Comparison of ENCODE assay signal across 39 mouse cellular contexts in genomic region chr1:161151098-161151497, GRCm38 (mm10). TPM values are rescaled to one million over a fixed set of nuclear protein-coding genes. Genes with fewer than 3 reads are reported as not detected.
A peak's percentile ranks its signal among the peaks of the same experiment; 100 is the strongest.
DNase-seq lines count a peak whose midpoint lies in the region; ATAC-seq and TF ChIP-seq lines count a peak whose summit lies in the region.
"Had no signal": no experiment of that assay in that cellular context is flagged by ENCODE, and none has a peak within 500 bp of the region (broad histone marks: within the 10 kb centered on the region; RNA-seq: fewer than 3 reads in every experiment).

No protein-coding gene starts in this region.

- DNase-seq in liver, adult 2 months (ENCODE audit: extremely low read depth, low read depth, low spot score): peak; percentile 48
- peak; percentile 54 for DNase-seq in MN1 (ENCODE audit: low spot score)
- DNase-seq in hindbrain, postnatal 0 days (ENCODE audit: low spot score): no peak
- DNase-seq in kidney, postnatal 4 days: no peak
- DNase-seq: adrenal gland, postnatal 25 days; cerebellum, adult 18-20 months; cerebellum, postnatal 10 days; gastrocnemius, postnatal 25 days; heart, adult 18-20 months; heart, postnatal 4 days; kidney, postnatal 10 days; liver, embryonic 13.5 days; lung, adult 2 months; thymus, postnatal 14 days had no signal

- no peak for TF ChIP-seq EP300 in ES-Bruce4 (IDR thresholded peaks at IDR 0.05; ENCODE audit: insufficient read depth, low read depth, low read length)

- H3K9me3 ChIP-seq in liver, embryonic 12.5 days (replicated peaks): no peaks in the 10 kb centered on the region
- H3K9me3 ChIP-seq in ES-Bruce4 (replicated peaks; ENCODE audit: control insufficient read depth, insufficient read depth, low read length, poor library complexity, severe bottlenecking): no peaks in the 10 kb centered on the region
- H3K9me3 ChIP-seq in heart, embryonic 11.5 days (replicated peaks; ENCODE audit: control insufficient read depth, low read length): no peaks in the 10 kb centered on the region
- H3K9me3 ChIP-seq in hindbrain, postnatal 0 days (ENCODE audit: low read length): no peaks in the 10 kb centered on the region
- H3K9me3 ChIP-seq: embryonic facial prominence, embryonic 13.5 days; forebrain, embryonic 10.5 days; heart, embryonic 12.5 days; limb, embryonic 12.5 days; liver, embryonic 13.5 days; midbrain, embryonic 12.5 days; neural tube, embryonic 13.5 days; stomach, embryonic 15.5 days had no signal

- no peaks in the 10 kb centered on the region for H3K27me3 ChIP-seq in liver, adult 2 months (ENCODE audit: control insufficient read depth, insufficient read depth, low read length)
- no peaks in the 10 kb centered on the region for H3K27me3 ChIP-seq in liver, embryonic 12.5 days (replicated peaks)
- no peaks in the 10 kb centered on the region for H3K27me3 ChIP-seq in ES-Bruce4 (ENCODE audit: control insufficient read depth, insufficient read depth, low read length, poor library complexity, severe bottlenecking)
- no peaks in the 10 kb centered on the region for H3K27me3 ChIP-seq in heart, embryonic 11.5 days (ENCODE audit: control insufficient read depth, insufficient read depth, low read length)
- no peaks in the 10 kb centered on the region for H3K27me3 ChIP-seq in hindbrain, postnatal 0 days (ENCODE audit: insufficient read depth, low read length)
- H3K27me3 ChIP-seq: embryonic facial prominence, embryonic 13.5 days; heart, embryonic 12.5 days; limb, embryonic 12.5 days; liver, embryonic 13.5 days; midbrain, embryonic 12.5 days; neural tube, embryonic 13.5 days; stomach, embryonic 15.5 days had no signal

- H3K4me3 ChIP-seq in liver, adult 2 months (ENCODE audit: insufficient read depth, low read depth, low read length): no peak overlapping the region
- H3K4me3 ChIP-seq in liver, embryonic 12.5 days: no peak overlapping the region
- peak overlapping the region; percentile 17 for H3K4me3 ChIP-seq in ES-Bruce4 (ENCODE audit: low read depth, low read length)
- H3K4me3 ChIP-seq in heart, embryonic 11.5 days (ENCODE audit: low read depth, low read length): no peak overlapping the region
- H3K4me3 ChIP-seq in hindbrain, postnatal 0 days (ENCODE audit: low read length): no peak overlapping the region
- H3K4me3 ChIP-seq: embryonic facial prominence, embryonic 13.5 days; forebrain, embryonic 10.5 days; heart, embryonic 12.5 days; left cerebral cortex, adult 2 months; limb, embryonic 12.5 days; liver, embryonic 13.5 days; megakaryocyte, embryonic 14.5 days; midbrain, embryonic 12.5 days; neural tube, embryonic 13.5 days; stomach, embryonic 15.5 days had no signal

- no peaks in the 10 kb centered on the region; the same call in 1 of the 2 replicates for H3K4me1 ChIP-seq in liver, adult 2 months (ENCODE audit: control insufficient read depth, insufficient read depth, low read length)
- H3K4me1 ChIP-seq in liver, embryonic 12.5 days: no peaks in the 10 kb centered on the region; the same call in 1 of the 2 replicates
- H3K4me1 ChIP-seq in ES-Bruce4 (ENCODE audit: control insufficient read depth, insufficient read depth, low read length): peaks cover 2% of the 10 kb centered on the region
- H3K4me1 ChIP-seq in heart, embryonic 11.5 days (ENCODE audit: control insufficient read depth, insufficient read depth, low read length): no peaks in the 10 kb centered on the region
- H3K4me1 ChIP-seq in hindbrain, postnatal 0 days (ENCODE audit: insufficient read depth, low read length): no peaks in the 10 kb centered on the region
- H3K4me1 ChIP-seq: embryonic facial prominence, embryonic 13.5 days; heart, embryonic 12.5 days; limb, embryonic 12.5 days; megakaryocyte, embryonic 14.5 days; midbrain, embryonic 12.5 days; neural tube, embryonic 13.5 days; stomach, embryonic 15.5 days had no signal

- H3K9ac ChIP-seq in liver, adult 2 months (ENCODE audit: low read depth, low read length): no peak overlapping the region
- H3K9ac ChIP-seq in liver, embryonic 12.5 days: no peak overlapping the region
- H3K9ac ChIP-seq in ES-Bruce4 (ENCODE audit: low read depth, poor library complexity, severe bottlenecking): peak overlapping the region; percentile 42
- no peak overlapping the region for H3K9ac ChIP-seq in heart, embryonic 11.5 days (ENCODE audit: low read depth, low read length)
- H3K9ac ChIP-seq in hindbrain, postnatal 0 days (replicated peaks; ENCODE audit: low read length): no peak overlapping the region
- H3K9ac ChIP-seq: embryonic facial prominence, embryonic 13.5 days; heart, embryonic 12.5 days; hindbrain, embryonic 14.5 days; limb, embryonic 12.5 days; liver, embryonic 13.5 days; midbrain, embryonic 12.5 days; neural tube, embryonic 13.5 days; stomach, embryonic 15.5 days had no signal

- TF ChIP-seq POLR2A in liver, adult 2 months (IDR thresholded peaks at IDR 0.05; ENCODE audit: extremely low read depth, insufficient read depth, low read length): no peak
- TF ChIP-seq POLR2A in ES-Bruce4 (IDR thresholded peaks at IDR 0.05; ENCODE audit: insufficient read depth, low read length): no peak

- ATAC-seq in liver, embryonic 12.5 days: no peak
- 0 out of 2 replicates have a peak, but pooled peaks have one; percentile 26 for ATAC-seq in megakaryocyte progenitor cell, adult 5-6 weeks (replicated peaks; ENCODE audit: poor library complexity)
- ATAC-seq in heart, embryonic 11.5 days (replicated peaks; ENCODE audit: insufficient number of reproducible peaks, low FRiP score, low TSS enrichment): no peak
- ATAC-seq in hindbrain, postnatal 0 days: no peak

- 37% methylated on average over 6 of the region's 6 CpGs for WGBS in liver, adult 2 months
- 66% methylated on average over 6 of the region's 6 CpGs for WGBS in liver, embryonic 12.5 days (ENCODE audit: insufficient replicate concordance)
- 72% methylated on average over 6 of the region's 6 CpGs for WGBS in heart, embryonic 11.5 days (ENCODE audit: insufficient replicate concordance)
- 70% methylated on average over 6 of the region's 6 CpGs for WGBS in hindbrain, postnatal 0 days

- no peak overlapping the region for H3K4me2 ChIP-seq in liver, embryonic 12.5 days
- H3K4me2 ChIP-seq in heart, embryonic 11.5 days: no peak overlapping the region
- H3K4me2 ChIP-seq in hindbrain, postnatal 0 days (ENCODE audit: low read depth, low read length): no peak overlapping the region
- H3K4me2 ChIP-seq: embryonic facial prominence, embryonic 13.5 days; heart, embryonic 12.5 days; hindbrain, embryonic 14.5 days; limb, embryonic 12.5 days; liver, embryonic 13.5 days; midbrain, embryonic 12.5 days; neural tube, embryonic 13.5 days; stomach, embryonic 15.5 days had no signal

- no peak for TF ChIP-seq CTCF in liver, adult 2 months (IDR thresholded peaks at IDR 0.05; ENCODE audit: low read depth, low read length)
- TF ChIP-seq CTCF in ES-Bruce4 (IDR thresholded peaks at IDR 0.05; ENCODE audit: low read depth, low read length): no peak
- TF ChIP-seq CTCF in hindbrain, postnatal 0 days (IDR thresholded peaks at IDR 0.05; ENCODE audit: low read depth): no peak

- H3K79me2 ChIP-seq in liver, adult 2 months (ENCODE audit: control insufficient read depth, insufficient read depth, low read length): no peaks in the 10 kb centered on the region

- no peaks in the 10 kb centered on the region for H3K36me3 ChIP-seq in liver, adult 2 months (ENCODE audit: control insufficient read depth, insufficient read depth, low read length)
- H3K36me3 ChIP-seq in liver, embryonic 12.5 days: no peaks in the 10 kb centered on the region
- H3K36me3 ChIP-seq in ES-Bruce4 (ENCODE audit: control insufficient read depth, insufficient read depth, low read length, poor library complexity, severe bottlenecking): no peaks in the 10 kb centered on the region
- no peaks in the 10 kb centered on the region for H3K36me3 ChIP-seq in heart, embryonic 11.5 days (ENCODE audit: control insufficient read depth, insufficient read depth, low read length)
- H3K36me3 ChIP-seq in hindbrain, postnatal 0 days (ENCODE audit: insufficient read depth, low read length): no peaks in the 10 kb centered on the region
- H3K36me3 ChIP-seq: embryonic facial prominence, embryonic 13.5 days; forebrain, embryonic 10.5 days; heart, embryonic 12.5 days; limb, embryonic 12.5 days; liver, embryonic 13.5 days; midbrain, embryonic 12.5 days; neural tube, embryonic 13.5 days; stomach, embryonic 15.5 days had no signal

- no peak overlapping the region for H3K27ac ChIP-seq in liver, adult 2 months (replicated peaks; ENCODE audit: insufficient read depth, low read depth, low read length)
- H3K27ac ChIP-seq in liver, embryonic 12.5 days: no peak overlapping the region
- peak overlapping the region; percentile 3; the same call in 1 of the 2 replicates for H3K27ac ChIP-seq in ES-Bruce4 (ENCODE audit: insufficient read depth, low read length)
- H3K27ac ChIP-seq in heart, embryonic 11.5 days (ENCODE audit: low read depth, low read length): no peak overlapping the region
- no peak overlapping the region for H3K27ac ChIP-seq in hindbrain, postnatal 0 days
- H3K27ac ChIP-seq: embryonic facial prominence, embryonic 13.5 days; forebrain, embryonic 10.5 days; hindbrain, embryonic 14.5 days; left cerebral cortex, adult 2 months; limb, embryonic 12.5 days; liver, embryonic 13.5 days; midbrain, embryonic 12.5 days; neural tube, embryonic 13.5 days; stomach, embryonic 15.5 days had no signal

RNA-seq across cellular contexts. Expression of gene Tex50, which starts 8.0 kb away (rescaled TPM):
- not detected in 2 replicates for total RNA-seq in liver, adult 2 months (2014; rRNA removed)
- polyA plus RNA-seq in liver, adult 2 months (2012; rRNA removed): 0.07 TPM in 1 of 2 replicates, not detected in the other
- not detected in 2 replicates for polyA plus RNA-seq in liver, embryonic 12.5 days (2016; fragmentation: Nextera tagmentation; extraction: Ambion mirVana)
- 0.64 TPM in 1 of 2 replicates, not detected in the other for polyA plus RNA-seq in ES-Bruce4 (2011; ENCODE audit: insufficient read depth, insufficient read length, low read depth, missing spikeins)
- not detected in 2 replicates for total RNA-seq in megakaryocyte progenitor cell, adult 5-6 weeks (2015)
- not detected in 2 replicates for total RNA-seq in megakaryocyte progenitor cell, adult 5-6 weeks (2017)
- polyA plus RNA-seq in heart, embryonic 11.5 days (2014; fragmentation: Nextera tagmentation; extraction: Ambion mirVana): 0.17 TPM in 1 of 2 replicates, not detected in the other
- not detected in 2 replicates for total RNA-seq in hindbrain, postnatal 0 days (2014; rRNA removed)
- 0.25 and 0.37 TPM in 2 replicates for polyA plus RNA-seq in hindbrain, postnatal 0 days (2015; fragmentation: Nextera tagmentation; extraction: Ambion mirVana)
- total RNA-seq: adrenal gland, adult 18-20 months; adrenal gland, postnatal 25 days; common myeloid progenitor, adult 5-6 weeks; gastrocnemius, adult 18-20 months; gastrocnemius, postnatal 25 days; heart, adult 18-20 months; heart, postnatal 4 days; layer of hippocampus, adult 18-20 months; layer of hippocampus, postnatal 10 days; left cerebral cortex, adult 2 months; left cerebral cortex, postnatal 25 days; midbrain, postnatal 0 days had no signal
- polyA plus RNA-seq: heart, embryonic 12.5 days; heart, postnatal 0 days; kidney, adult 2 months; liver, embryonic 13.5 days; lung, adult 2 months; small intestine, adult 2 months; stomach, embryonic 15.5 days; urinary bladder, adult 2 months had no signal

RNA-seq across cellular contexts. Expression of gene Ankrd45, which starts 8.6 kb away (rescaled TPM):
- total RNA-seq in liver, adult 2 months (2014; rRNA removed): not detected in 2 replicates
- not detected in 2 replicates for polyA plus RNA-seq in liver, adult 2 months (2012; rRNA removed)
- not detected in 2 replicates for polyA plus RNA-seq in liver, embryonic 12.5 days (2016; fragmentation: Nextera tagmentation; extraction: Ambion mirVana)
- polyA plus RNA-seq in ES-Bruce4 (2011; ENCODE audit: insufficient read depth, insufficient read length, low read depth, missing spikeins): 3.1 and 3.3 TPM in 2 replicates
- not detected in 2 replicates for total RNA-seq in megakaryocyte progenitor cell, adult 5-6 weeks (2015)
- total RNA-seq in megakaryocyte progenitor cell, adult 5-6 weeks (2017): not detected in 2 replicates
- polyA plus RNA-seq in heart, embryonic 11.5 days (2014; fragmentation: Nextera tagmentation; extraction: Ambion mirVana): 2.5 and 3.0 TPM in 2 replicates
- 16.0 and 19.2 TPM in 2 replicates for total RNA-seq in hindbrain, postnatal 0 days (2014; rRNA removed)
- polyA plus RNA-seq in hindbrain, postnatal 0 days (2015; fragmentation: Nextera tagmentation; extraction: Ambion mirVana): 24.1 and 24.2 TPM in 2 replicates
- total RNA-seq: common myeloid progenitor, adult 5-6 weeks; gastrocnemius, adult 18-20 months; gastrocnemius, postnatal 25 days had no signal
- polyA plus RNA-seq: small intestine, adult 2 months had no signal

RNA-seq across cellular contexts. Expression of gene Klhl20, which starts 19.8 kb away (rescaled TPM):
- 6.7 and 6.8 TPM in 2 replicates for total RNA-seq in liver, adult 2 months (2014; rRNA removed)
- 2.3 and 2.7 TPM in 2 replicates for polyA plus RNA-seq in liver, adult 2 months (2012; rRNA removed)
- 9.6 and 10.8 TPM in 2 replicates for polyA plus RNA-seq in liver, embryonic 12.5 days (2016; fragmentation: Nextera tagmentation; extraction: Ambion mirVana)
- polyA plus RNA-seq in ES-Bruce4 (2011; ENCODE audit: insufficient read depth, insufficient read length, low read depth, missing spikeins): 16.3 and 17.1 TPM in 2 replicates
- total RNA-seq in megakaryocyte progenitor cell, adult 5-6 weeks (2015): 25.4 and 31.6 TPM in 2 replicates
- 14.2 and 19.9 TPM in 2 replicates for total RNA-seq in megakaryocyte progenitor cell, adult 5-6 weeks (2017)
- polyA plus RNA-seq in heart, embryonic 11.5 days (2014; fragmentation: Nextera tagmentation; extraction: Ambion mirVana): 14.4 and 14.9 TPM in 2 replicates
- total RNA-seq in hindbrain, postnatal 0 days (2014; rRNA removed): 15.1 and 23.3 TPM in 2 replicates
- 15.0 and 15.4 TPM in 2 replicates for polyA plus RNA-seq in hindbrain, postnatal 0 days (2015; fragmentation: Nextera tagmentation; extraction: Ambion mirVana)

Comparison
In these comparisons a context has a peak if more than half of its experiments do, and no peak if none do; other contexts are left out.
1. DNase-seq: peak in liver, adult 2 months (single experiment) and MN1 (single experiment); none in hindbrain, postnatal 0 days (single experiment) and kidney, postnatal 4 days (0 of 2).